Mouse (Mus musculus) spleen, adult 12 weeks (tissue): ENCODE results near the gene Pgpep1.

Source experiments
- DNase-seq: peaks from one replicate; pipeline ENCODE4 v3.0.0; 2022; ENCODE audit warnings: low spot score

Pgpep1 gene

GRCm38 (mm10) chr8:70660273-70660725 is at the start of gene Pgpep1:
Pgpep1 (minus strand) TSS chr8:70660388.
- no peak for DNase-seq

GRCm38 (mm10) chr8:70709794-70710193 is 49.6 kb upstream of the Pgpep1 start:
- DNase-seq = no peak

- no peak for DNase-seq
These were observed 48.1 kb upstream of the Pgpep1 start for GRCm38 (mm10) chr8:70708281-70708680.

GRCm38 (mm10) chr8:70703287-70703686 is 43.1 kb upstream of the Pgpep1 start, which contains the start of gene Iqcn:
Iqcn (plus strand) TSS chr8:70703457.
- DNase-seq = no peak

GRCm38 (mm10) chr8:70702842-70703182 is 42.6 kb upstream of the Pgpep1 start:
- no peak for DNase-seq

GRCm38 (mm10) chr8:70701982-70702841 is 42.0 kb upstream of the Pgpep1 start:
- no peak for DNase-seq

GRCm38 (mm10) chr8:70701048-70701981 is 41.1 kb upstream of the Pgpep1 start:
- DNase-seq = no peak

- peak; percentile 76 for DNase-seq
These were observed 40.4 kb upstream of the Pgpep1 start for GRCm38 (mm10) chr8:70700555-70700922.

- peak; percentile 76 for DNase-seq
These were observed 39.8 kb upstream of the Pgpep1 start for GRCm38 (mm10) chr8:70699834-70700554.

GRCm38 (mm10) chr8:70699116-70699833 is 39.1 kb upstream of the Pgpep1 start:
- DNase-seq = no peak

- peak; percentile 100 for DNase-seq
These were observed 38.3 kb upstream of the Pgpep1 start, which contains the start of gene Jund for GRCm38 (mm10) chr8:70698310-70699109. Jund (plus strand) TSS chr8:70698949.

GRCm38 (mm10) chr8:70697366-70698250 is 37.4 kb upstream of the Pgpep1 start:
- DNase-seq = no peak

GRCm38 (mm10) chr8:70696946-70697345 is 36.8 kb upstream of the Pgpep1 start:
- DNase-seq = no peak

- DNase-seq = peak; percentile 55
These were observed 36.1 kb upstream of the Pgpep1 start for GRCm38 (mm10) chr8:70696019-70696885.

GRCm38 (mm10) chr8:70695318-70696018 is 35.3 kb upstream of the Pgpep1 start:
- DNase-seq = no peak

- no peak for DNase-seq
These were observed 33.4 kb upstream of the Pgpep1 start for GRCm38 (mm10) chr8:70693636-70694035.

- DNase-seq = no peak
These were observed 31.6 kb upstream of the Pgpep1 start for GRCm38 (mm10) chr8:70691727-70692231.

- no peak for DNase-seq
These were observed 31.0 kb upstream of the Pgpep1 start for GRCm38 (mm10) chr8:70691230-70691629.
